Mouse (Mus musculus): ENCODE results near the gene Surf6. TPM values are rescaled to one million over a fixed set of nuclear protein-coding genes. Genes with fewer than 3 reads are reported as not detected.

Gene Surf6
- polyA plus RNA-seq, 1 experiment from 2014 or later: 23.8 TPM

DNA sequence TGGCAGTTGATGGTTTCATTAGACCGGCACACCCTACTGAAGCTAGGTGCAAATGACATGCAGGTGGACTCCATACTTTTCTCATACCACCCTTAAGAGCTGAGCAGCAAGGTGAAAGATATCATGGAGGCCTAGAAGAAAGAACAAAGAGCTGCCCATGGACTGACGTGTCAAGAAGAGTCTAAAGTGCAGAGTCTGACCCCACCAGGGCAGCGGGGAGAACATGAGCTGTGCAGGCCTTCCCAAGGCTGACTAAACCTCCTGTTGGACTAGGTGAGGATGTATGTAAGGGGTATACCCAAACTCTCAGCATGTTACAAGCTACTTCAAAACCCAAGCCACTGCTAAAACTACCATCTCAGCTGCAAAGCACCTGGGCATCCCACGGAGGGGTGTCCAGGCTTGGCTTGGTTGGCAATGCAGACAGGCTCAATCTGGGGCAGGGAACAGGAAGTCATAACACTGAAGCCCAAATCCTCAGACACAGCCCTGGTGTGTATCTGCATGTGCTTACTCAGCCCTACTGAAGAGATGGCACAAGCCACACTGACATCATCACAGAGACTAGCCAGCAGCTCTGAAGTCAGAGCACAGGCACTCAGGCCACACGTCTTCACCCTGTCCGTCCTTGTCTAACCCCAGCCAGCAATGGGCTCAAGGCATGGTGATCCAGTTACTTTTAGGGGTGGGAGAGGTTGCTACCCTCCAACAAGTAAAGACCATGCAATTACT, 25.2 kb upstream of the Surf6 start:
- no peak overlapping the region for H3K9ac ChIP-seq
- H3K9me3 ChIP-seq (replicated peaks): no peaks in the 10 kb centered on the region
- WGBS (ENCODE audit: insufficient replicate concordance): 85% methylated on average over 6 of the region's 6 CpGs
- no peak overlapping the region for H3K27ac ChIP-seq
- H3K4me2 ChIP-seq: no peak overlapping the region
- H3K4me1 ChIP-seq: peaks cover 48% of the 10 kb centered on the region
- H3K4me3 ChIP-seq: no peak overlapping the region
- peaks cover 89% of the 10 kb centered on the region for H3K36me3 ChIP-seq
- H3K27me3 ChIP-seq (replicated peaks): no peaks in the 10 kb centered on the region
- no peak for ATAC-seq

DNA sequence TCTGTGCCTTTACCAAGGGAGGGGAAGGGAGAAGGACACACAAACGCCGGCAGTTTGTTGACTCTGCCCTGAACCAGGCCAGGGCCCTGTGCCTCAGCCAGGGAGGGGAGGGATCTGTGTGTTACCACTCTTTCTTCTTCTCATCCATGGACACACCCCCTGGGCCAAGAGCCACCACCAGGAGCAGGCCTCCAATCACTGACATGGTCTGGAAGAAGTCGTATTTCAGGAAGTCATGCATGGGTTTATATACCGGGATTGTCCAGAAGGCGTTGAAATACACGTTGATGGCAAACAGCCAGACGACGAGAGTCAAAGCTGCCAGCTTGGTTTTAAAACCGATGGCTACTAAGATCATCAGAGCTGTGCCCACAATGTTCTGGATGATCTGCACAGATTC, 19.1 kb upstream of the Surf6 start:
- ATAC-seq: no peak
- Histone ChIP-seq H3K9ac (no peak overlapping the region), H3K4me3 (no peak overlapping the region), H3K9me3 (replicated peaks) (no peaks in the 10 kb centered on the region), H3K4me2 (no peak overlapping the region), H3K27ac (no peak overlapping the region), H3K27me3 (replicated peaks) (no peaks in the 10 kb centered on the region), H3K36me3 (peaks cover 97% of the 10 kb centered on the region), H3K4me1 (peaks cover 20% of the 10 kb centered on the region)
- WGBS (ENCODE audit: insufficient replicate concordance): 68% methylated on average over 9 of the region's 9 CpGs

DNA sequence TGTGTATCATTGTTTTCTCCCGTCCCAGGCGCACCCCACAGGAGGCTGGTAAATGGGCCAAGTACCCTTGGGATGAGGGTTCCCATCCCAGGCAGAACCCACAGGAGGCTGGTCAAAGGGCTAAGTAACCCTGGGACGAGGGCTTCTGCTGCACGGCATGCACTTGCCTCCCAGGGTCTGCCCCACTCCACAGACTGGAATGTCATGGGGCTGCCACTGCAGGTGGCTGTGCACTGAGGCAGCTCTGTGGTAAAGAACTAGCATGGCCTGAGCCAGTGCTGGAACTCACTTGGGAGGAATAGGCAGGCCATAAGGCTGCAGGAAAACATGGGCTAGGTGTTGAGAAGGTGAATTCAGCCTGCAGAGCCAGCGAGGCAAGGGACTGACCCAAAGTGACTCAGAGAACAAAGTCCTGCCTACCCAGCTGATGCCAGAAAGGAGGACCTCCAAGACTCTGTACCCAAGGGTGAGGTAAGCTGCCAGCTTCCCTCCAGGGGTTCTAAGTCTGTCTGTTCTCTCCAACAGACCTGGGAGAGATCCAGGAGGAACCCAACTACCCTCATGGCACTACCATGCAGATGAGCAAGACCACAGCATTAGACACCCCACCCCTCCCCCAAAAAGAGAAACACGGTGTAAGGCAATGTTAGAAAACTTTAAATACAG, 17.6 kb upstream of the Surf6 start:
- H3K9me3 ChIP-seq (replicated peaks): no peaks in the 10 kb centered on the region
- no peak overlapping the region for H3K9ac ChIP-seq
- H3K27me3 ChIP-seq (replicated peaks): no peaks in the 10 kb centered on the region
- no peak for ATAC-seq
- peaks cover 29% of the 10 kb centered on the region for H3K4me1 ChIP-seq
- H3K4me3 ChIP-seq: no peak overlapping the region
- no peak overlapping the region for H3K4me2 ChIP-seq
- peaks cover 82% of the 10 kb centered on the region for H3K36me3 ChIP-seq
- H3K27ac ChIP-seq: no peak overlapping the region
- 77% methylated on average over 6 of the region's 6 CpGs for WGBS (ENCODE audit: insufficient replicate concordance)

DNA sequence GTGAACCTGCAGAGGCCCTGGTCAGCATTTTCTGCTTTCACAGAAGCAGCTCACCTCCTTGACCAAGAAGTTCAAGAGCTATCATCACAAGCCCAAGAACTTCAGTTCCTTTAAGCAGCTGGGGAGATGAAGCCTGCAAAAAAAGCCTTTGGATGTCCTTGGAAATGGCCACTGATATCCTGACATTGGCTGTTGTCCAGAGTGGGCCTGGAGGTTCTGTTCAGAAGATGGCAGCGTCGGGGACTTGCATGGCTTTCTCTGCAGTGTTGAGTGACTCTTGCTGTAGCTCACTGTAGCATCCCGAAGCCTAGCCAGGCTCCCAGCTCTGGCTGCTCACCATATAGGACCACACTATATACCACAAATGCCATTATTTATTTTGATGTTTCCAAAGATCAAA, 17.0 kb upstream of the Surf6 start:
- ATAC-seq: no peak
- Histone ChIP-seq H3K27ac (no peak overlapping the region), H3K4me1 (peaks cover 35% of the 10 kb centered on the region), H3K4me2 (no peak overlapping the region), H3K36me3 (peaks cover 78% of the 10 kb centered on the region), H3K9ac (no peak overlapping the region), H3K4me3 (no peak overlapping the region), H3K27me3 (replicated peaks) (no peaks in the 10 kb centered on the region), H3K9me3 (replicated peaks) (no peaks in the 10 kb centered on the region)
- WGBS (ENCODE audit: insufficient replicate concordance): 79% methylated on average over 3 of the region's 3 CpGs

DNA sequence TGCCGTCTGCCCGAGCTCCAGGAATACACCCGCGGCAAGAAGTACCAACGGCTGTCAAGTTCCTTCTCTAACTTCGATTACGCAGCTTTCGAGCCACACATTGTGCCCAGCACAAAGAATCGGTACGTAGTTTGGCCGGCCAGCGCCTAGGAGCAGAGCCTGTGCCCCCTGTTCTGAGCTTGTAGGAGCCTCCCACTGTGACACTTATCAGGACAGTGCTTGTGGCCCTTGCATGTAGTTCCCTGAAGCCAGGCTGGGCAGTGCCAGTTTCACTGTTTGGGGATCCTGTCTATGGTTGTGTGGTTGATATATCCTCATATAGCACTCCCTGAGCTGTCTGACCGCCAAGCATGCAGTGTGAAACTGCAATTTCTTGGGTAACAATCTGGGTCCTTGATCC, 14.1 kb upstream of the Surf6 start:
- peaks cover 78% of the 10 kb centered on the region for H3K36me3 ChIP-seq
- H3K4me1 ChIP-seq: peaks cover 65% of the 10 kb centered on the region
- WGBS (ENCODE audit: insufficient replicate concordance): 2% methylated on average over 13 of the region's 13 CpGs
- H3K27me3 ChIP-seq (replicated peaks): no peaks in the 10 kb centered on the region
- ATAC-seq: peak; percentile 54
- H3K9me3 ChIP-seq (replicated peaks): no peaks in the 10 kb centered on the region
- peak overlapping the region; percentile 86 for H3K9ac ChIP-seq
- H3K4me3 ChIP-seq: peak overlapping the region; percentile 82
- H3K27ac ChIP-seq: peak overlapping the region; percentile 82
- H3K4me2 ChIP-seq: peak overlapping the region; percentile 95

DNA sequence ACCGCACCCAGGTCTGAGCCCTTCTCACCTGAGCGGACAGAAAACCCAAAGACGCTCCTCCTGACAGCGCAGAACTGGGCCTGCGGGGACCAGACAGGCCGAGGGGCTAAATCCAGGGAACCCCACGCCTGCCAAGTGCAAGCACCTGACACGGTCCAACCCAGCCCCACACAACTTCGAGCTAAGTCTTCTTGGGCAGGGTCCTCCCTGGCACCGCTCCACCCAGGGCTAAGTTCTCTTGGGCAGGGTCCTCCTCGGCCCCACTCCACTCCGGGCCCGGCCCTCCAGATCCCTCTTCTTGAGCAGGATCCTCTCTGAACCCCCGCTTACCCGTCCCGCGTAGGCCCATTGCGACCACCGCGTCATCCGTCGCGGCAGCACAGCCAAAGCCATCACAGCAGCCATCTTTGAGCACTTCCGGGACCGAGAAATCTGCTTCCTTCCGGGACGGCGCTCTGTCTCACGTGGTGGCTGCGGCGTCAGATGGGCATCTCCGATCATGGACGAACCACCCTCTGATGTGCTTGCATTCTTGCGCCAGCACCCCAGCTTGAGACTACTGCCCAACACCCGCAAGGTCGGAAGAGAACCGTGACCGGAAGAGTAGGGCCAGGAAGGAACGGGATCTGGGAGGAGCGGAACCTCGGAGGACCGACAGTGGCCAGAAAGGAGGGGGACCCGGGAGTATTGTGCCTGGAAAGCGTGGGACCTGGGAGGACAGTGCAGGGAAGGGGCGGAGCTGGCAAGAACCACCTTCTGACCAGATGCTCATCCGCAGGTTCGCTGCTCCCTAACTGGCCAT, 13.4 kb upstream of the Surf6 start, which contains the start of the genes Surf2 and Surf1:
TSS of gene Surf2 (plus strand) at position 441 of the 802 bp plus-strand sequence.
TSS of gene Surf1 (minus strand) at position 604 of the 802 bp plus-strand sequence.
- H3K4me2 ChIP-seq: peak within 1 kb of the TSS; percentile 95
- peak; percentile 70 for ATAC-seq
- H3K36me3 ChIP-seq: peaks cover 78% of the 10 kb centered on the region
- H3K27me3 ChIP-seq (replicated peaks): no peaks in the 10 kb centered on the region
- peak within 1 kb of the TSS; percentile 82 for H3K27ac ChIP-seq
- WGBS (ENCODE audit: insufficient replicate concordance): 2% methylated on average over 47 of the region's 47 CpGs
- no peaks in the 10 kb centered on the region for H3K9me3 ChIP-seq (replicated peaks)
- peak within 1 kb of the TSS; percentile 86 for H3K9ac ChIP-seq
- peak within 1 kb of the TSS; percentile 82 for H3K4me3 ChIP-seq
- H3K4me1 ChIP-seq: peaks cover 67% of the 10 kb centered on the region

DNA sequence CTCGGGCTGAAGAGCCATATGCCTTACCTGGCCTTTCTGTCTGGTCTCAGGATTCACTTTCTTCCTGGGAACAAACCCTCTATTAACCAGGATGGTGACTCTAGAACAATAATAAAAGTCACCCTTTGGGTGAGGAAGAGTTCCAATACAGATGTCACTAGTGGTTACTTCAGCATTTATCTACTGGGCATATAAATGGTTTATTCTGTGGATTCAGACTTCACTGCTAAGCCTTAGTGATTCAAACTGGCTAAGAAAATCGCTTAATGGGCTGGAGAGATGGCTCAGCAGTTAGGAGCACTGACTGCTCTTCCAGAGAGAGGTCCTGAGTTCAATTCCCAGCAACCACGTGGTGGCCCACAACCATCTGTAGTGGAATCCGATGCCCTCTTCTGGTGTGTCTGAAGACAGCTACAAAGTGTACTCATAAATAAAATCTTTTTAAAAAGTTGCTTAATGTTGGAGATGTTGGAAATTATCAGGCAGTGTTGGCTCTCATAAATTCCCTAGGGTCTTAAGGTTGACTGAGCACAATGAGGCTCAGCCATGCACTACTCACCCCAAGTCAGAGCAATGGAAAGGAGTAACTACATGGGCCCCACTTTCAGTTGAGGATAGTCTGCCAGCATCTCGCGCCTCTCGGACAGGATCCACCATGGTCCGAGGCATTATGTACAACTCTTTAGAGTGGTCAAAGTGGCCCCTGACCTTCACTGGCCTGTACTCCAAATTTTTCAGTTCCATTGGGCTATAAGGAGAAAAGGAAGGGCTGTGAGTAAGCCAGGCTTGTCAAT, 11.7 kb upstream of the Surf6 start:
- Histone ChIP-seq H3K27me3 (replicated peaks) (no peaks in the 10 kb centered on the region), H3K4me2 (peak overlapping the region; percentile 95), H3K27ac (peak overlapping the region; percentile 82), H3K4me3 (peak overlapping the region; percentile 82), H3K4me1 (peaks cover 71% of the 10 kb centered on the region), H3K36me3 (peaks cover 61% of the 10 kb centered on the region), H3K9ac (peak overlapping the region; percentile 86; the same call in 1 of the 2 replicates), H3K9me3 (replicated peaks) (no peaks in the 10 kb centered on the region)
- WGBS (ENCODE audit: insufficient replicate concordance): 45% methylated on average over 8 of the region's 8 CpGs
- no peak for ATAC-seq

DNA sequence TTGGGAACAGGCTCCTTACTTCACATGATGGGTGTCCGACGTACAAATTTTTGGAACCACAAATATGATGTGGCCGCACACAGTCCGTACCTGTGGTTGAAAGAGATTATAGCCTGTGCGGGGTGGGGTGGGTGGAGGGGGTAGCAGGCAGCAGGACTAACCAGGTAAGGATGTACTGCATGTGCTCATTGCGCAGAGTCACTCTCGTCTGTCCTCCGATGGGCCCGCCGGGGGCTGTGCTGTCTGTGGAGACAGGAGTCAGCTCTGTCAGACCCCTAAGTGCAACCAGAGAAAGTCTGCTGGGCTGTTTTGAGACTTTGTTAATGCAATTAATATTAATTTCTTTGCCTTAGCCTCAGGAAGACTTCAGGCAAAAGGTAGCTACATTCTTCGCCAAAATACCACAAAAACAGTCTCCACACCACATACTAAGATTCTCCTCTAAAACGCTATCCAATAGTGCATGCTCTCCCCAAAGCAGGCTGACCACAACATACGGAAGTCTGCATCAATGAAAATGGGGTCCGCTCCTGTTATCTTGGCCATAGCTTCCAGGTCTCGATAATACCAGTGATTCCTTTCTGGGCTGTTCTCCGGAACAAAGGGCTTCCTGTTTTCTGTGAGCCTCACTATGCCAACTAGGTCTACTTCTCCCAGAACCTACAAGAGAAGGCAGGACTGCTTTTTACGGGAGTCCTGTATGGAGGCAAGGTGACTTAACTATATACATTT, 10.9 kb upstream of the Surf6 start:
- Histone ChIP-seq H3K27ac (peak overlapping the region; percentile 82), H3K4me1 (peaks cover 76% of the 10 kb centered on the region), H3K27me3 (replicated peaks) (no peaks in the 10 kb centered on the region), H3K36me3 (peaks cover 56% of the 10 kb centered on the region), H3K4me2 (peak overlapping the region; percentile 95), H3K9ac (peak overlapping the region; percentile 31; the same call in 1 of the 2 replicates), H3K4me3 (peak overlapping the region; percentile 76), H3K9me3 (replicated peaks) (no peaks in the 10 kb centered on the region)
- WGBS (ENCODE audit: insufficient replicate concordance): 40% methylated on average over 17 of the region's 17 CpGs
- ATAC-seq: no peak

DNA sequence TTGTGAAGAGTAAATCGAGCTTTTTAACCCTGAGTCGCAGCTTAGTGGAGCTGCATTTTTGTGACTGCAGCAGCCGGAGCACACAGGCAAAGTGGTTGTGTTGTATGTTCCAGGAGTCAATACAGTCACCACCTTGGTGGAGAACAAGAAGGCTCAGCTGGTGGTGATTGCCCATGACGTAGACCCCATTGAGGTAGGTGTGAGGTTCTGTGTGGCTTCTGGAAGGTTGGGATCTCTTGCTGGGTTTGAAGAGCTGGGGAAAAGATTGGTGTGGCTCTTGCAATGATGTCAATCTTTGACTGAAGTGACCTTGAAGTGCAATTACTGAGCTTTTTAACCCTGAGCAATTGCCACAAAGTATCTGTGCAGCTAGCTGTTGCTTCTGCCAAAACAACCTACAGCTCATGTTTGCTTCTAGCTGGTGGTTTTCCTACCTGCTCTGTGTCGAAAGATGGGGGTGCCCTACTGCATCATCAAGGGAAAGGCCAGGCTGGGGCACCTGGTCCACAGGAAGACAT, 9.6 kb upstream of the Surf6 start:
- peaks cover 76% of the 10 kb centered on the region for H3K4me1 ChIP-seq
- peaks cover 56% of the 10 kb centered on the region for H3K36me3 ChIP-seq
- ATAC-seq: no peak
- no peaks in the 10 kb centered on the region for H3K9me3 ChIP-seq (replicated peaks)
- H3K4me3 ChIP-seq: peak overlapping the region; percentile 76
- 48% methylated on average over 5 of the region's 5 CpGs for WGBS (ENCODE audit: insufficient replicate concordance)
- peak overlapping the region; percentile 88 for H3K27ac ChIP-seq
- H3K9ac ChIP-seq: peak overlapping the region; percentile 91
- H3K4me2 ChIP-seq: peak overlapping the region; percentile 95
- no peaks in the 10 kb centered on the region for H3K27me3 ChIP-seq (replicated peaks)

DNA sequence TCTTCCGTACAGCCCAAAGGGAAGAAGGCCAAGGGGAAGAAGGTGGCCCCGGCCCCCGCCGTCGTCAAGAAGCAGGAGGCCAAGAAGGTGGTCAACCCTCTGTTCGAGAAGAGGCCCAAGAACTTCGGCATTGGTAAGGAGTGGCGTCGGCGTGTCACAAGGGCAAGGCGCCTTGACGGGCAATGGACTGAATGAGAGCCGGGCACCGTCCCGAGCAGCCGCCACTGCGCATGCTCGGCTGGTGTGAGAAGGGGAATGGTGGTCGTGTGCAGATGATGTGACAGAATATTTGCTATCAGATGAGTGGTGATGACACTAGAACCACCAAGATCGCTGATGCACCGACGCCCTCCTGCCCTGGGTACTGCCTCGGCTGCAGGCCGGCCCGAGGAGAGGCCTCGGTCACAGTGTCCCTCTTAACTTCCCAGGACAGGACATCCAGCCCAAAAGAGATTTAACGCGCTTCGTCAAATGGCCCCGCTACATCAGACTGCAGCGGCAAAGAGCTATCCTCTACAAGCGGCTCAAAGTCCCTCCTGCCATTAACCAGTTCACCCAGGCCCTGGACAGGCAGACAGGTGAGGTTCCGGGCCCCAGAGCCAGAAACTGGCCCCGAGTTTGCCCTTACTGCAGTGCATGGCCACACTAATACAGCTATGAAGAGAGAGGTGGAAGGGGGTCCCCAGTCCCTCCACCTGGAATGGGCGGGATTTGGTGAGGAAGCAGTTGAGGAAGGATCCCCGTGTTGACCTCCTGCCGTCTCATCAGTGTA, 8.5 kb upstream of the Surf6 start:
- Histone ChIP-seq H3K27ac (peak overlapping the region; percentile 88), H3K9me3 (replicated peaks) (no peaks in the 10 kb centered on the region), H3K9ac (peak overlapping the region; percentile 91), H3K4me3 (peak overlapping the region; percentile 76), H3K36me3 (peaks cover 66% of the 10 kb centered on the region), H3K27me3 (replicated peaks) (no peaks in the 10 kb centered on the region), H3K4me1 (peaks cover 68% of the 10 kb centered on the region), H3K4me2 (peak overlapping the region; percentile 95)
- WGBS (ENCODE audit: insufficient replicate concordance): under 1% methylated on average over 37 of the region's 37 CpGs
- peak; percentile 23 for ATAC-seq
